Mouse (Mus musculus) embryo, embryonic 9.5 days (tissue): Measurements from ENCODE around the gene Phf21a.

Experiments used
- DNase-seq: peaks from one replicate; pipeline ENCODE4 v3.0.0-alpha.2; 2017; ENCODE audit errors: extremely low spot score

Gene Phf21a

DNA sequence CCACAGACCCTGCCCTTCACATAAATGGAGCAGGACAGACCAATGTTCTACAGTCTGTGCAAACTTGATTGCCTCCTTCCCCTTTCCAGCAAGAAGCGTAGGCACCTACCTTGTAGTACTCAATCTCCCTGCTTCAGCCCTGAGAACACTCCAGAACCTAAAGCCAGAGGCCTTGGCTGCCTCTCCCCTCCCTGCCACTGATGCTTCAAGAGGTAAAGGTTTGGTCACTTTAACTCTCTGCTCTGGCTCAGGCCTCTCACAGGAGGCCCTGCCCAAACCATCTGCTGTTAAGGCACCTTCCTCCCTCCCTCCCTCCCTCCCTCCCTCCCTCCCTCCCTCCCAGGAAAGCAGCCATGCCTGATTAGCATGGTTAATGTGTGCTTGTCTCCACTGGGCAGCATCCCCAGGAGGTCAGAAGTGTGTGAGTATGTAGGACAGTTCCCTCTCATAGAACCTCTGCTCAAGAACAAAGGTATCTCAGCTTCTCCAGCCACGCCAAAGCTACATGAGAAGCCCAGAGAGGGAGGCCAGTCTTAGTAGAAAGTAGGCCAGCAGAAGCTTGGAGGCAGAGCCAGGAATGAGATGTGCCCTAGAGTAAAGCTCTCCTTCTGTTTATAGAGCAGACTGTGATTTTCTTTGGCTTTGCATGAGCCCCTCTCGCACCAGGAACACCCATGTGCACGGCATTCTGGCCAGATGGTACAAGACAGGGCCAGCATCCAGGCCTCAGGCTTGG is 309.8 kb downstream of the Phf21a start:
- DNase-seq = no peak

DNA sequence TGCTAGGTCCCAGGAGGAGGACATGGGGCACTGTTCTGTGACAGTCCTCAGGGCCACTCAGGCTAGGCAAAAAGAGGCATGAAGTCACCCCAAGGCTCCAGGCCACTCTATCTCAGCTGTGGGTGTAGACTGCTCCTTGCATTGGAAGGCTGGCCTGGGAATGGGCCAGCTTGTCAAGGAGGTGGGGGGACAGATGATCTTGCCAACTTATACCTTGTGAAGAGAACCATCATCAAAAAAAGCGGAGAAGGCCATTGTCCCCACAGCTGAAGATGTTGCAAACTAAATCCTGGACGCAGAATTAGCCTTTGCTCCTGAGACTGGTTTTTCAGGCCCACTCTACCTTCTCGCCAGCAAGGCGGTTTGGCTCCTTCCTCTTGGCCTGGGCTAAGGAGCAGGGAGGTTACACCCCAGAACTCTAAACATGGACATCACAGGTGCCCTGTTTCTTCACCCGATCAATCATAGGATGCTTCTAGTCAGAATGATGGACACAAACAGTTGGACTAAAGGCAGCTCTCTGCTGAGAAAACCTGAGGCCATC is 310.9 kb downstream of the Phf21a start:
- DNase-seq = no peak

DNA sequence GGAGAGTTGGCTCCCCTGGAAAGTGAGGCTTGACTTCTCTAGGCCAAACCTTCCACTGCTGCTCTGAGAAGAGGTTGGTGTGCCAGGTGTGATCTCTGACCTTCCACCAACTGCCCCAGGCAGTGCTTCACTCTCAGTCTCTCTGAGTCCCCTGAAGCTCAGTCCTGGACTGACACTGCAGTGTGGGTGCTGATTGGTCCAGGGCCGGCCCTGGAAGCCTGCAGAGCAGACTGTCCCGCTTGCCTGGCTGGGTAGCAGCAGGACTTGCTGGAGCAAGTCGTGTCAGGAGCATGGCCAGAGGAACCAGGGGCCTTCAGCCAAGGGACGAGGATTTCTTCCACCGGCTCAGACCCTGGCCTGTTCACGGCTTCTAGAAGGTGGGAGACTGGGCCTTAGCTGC is 311.8 kb downstream of the Phf21a start:
- no peak for DNase-seq

- no peak for DNase-seq
These were observed 312.8 kb downstream of the Phf21a start for GRCm38 (mm10) chr2:92405687-92406086.

DNA sequence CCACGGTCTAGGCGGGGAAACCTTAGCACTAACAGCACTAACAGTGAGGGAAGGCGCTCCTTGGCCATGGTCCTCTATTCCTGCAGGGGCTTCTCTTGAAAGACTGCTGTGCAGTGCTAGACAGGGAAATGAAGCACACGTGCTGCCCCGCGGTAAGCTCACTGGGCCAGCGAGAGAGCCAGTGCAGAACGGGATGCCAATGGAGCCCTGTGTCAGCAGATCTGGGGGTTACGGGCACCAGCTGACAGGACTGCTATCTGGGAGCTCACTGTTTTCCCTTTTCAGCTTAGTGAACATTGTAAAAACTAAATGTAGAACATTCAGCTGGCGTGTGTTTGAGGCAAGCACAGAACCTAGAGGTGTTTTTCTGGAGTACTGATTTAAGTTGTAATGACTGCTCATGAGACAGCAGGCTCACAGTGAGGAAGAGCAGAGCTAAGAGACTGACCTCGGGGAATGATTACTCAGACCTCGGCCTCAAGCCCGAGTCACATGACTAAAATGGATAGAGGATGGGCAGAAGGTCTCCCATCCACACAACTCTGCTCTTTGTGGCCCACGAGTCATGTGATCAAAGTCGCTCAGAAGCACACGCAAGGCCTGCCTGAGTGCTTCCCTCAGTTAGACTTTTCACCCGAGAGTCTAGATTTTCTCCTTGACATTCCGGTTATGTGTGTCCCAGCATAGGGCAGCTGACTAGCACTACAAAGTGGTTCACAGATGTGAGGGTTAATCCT is 315.6 kb downstream of the Phf21a start:
- no peak for DNase-seq

- no peak for DNase-seq
These were observed 318.8 kb downstream of the Phf21a start for GRCm38 (mm10) chr2:92411705-92412104.
